Mouse (Mus musculus) erythroblast, embryonic 14.5 days (primary cell): ENCODE measurements around the gene Frmd6.

ENCODE experiments used
- GATA1 ChIP-seq: IDR thresholded peaks from 2 replicates; pipeline ENCODE4 v1.6.1; 2012; ENCODE audit warnings: low read length, inconsistent platforms, mixed read lengths
- TAL1 ChIP-seq: IDR thresholded peaks from 3 replicates; pipeline ENCODE4 v1.6.1; 2012; ENCODE audit warnings: low read length, inconsistent platforms, mixed read lengths

DNA sequence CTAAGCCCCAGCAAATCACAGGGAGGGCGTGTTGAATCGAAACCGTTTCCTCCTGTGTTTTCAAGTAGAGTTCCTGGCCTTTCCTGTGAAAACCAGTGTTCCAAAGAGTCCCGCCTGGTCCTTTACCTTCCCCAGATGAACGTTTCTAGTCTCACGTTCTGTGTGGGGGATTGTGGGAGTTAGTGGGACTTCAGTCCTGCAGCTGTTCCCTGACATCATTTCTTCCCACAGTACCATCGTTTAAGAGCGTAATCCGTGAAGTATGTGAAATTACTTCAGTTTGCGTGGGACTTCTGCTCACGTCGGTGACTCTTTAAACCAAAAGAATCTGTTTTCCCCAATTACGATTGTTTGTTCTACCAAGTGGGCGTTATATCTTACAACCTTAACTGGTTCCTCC, 57.8 kb downstream of the Frmd6 start:
- no peak for TF ChIP-seq GATA1
- TF ChIP-seq TAL1 = no peak
